ENCODE assay signal across 30 mouse cellular contexts in the genomic region with DNA sequence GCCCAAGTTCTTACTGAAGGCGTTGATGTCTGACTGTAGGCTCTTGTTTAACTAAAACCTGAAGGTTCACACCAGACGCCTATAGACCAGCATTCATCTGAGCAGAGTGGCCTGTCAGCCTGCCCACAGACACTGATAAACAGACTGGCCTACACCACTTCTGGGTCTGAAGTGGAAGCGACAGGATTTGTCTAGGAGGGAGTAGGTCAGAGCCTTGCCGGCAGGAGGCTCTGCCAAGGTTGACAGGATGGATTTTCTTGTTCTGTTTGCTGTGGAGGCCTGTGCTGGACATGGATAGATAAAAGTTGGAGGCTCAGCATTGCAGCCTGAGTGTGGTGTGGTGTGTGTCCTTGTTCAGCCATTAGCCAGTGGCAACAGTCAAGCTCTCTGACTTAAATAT. TPM values are rescaled to one million over a fixed set of nuclear protein-coding genes. Genes with fewer than 3 reads are reported as not detected.
DNase-seq lines count a peak whose midpoint lies in the region; ATAC-seq lines count a peak whose summit lies in the region.
"Had no signal": no experiment of that assay in that cellular context is flagged by ENCODE, and none has a peak within 500 bp of the region (broad histone marks: within the 10 kb centered on the region; RNA-seq: fewer than 3 reads in every experiment).

No protein-coding gene starts in this region.

- DNase-seq in heart, postnatal 25 days (ENCODE audit: low spot score): no peak
- no peak for DNase-seq in midbrain, embryonic 10.5 days (ENCODE audit: low spot score)
- DNase-seq in midbrain, embryonic 14.5 days: no peak
- peak; percentile 23 for DNase-seq in limb, embryonic 10.5 days (ENCODE audit: low spot score)
- DNase-seq: adrenal gland, adult 2 months; B cell, adult 2 months; cerebellum, adult 8-10 months; cerebellum, postnatal 25 days; gastrocnemius, postnatal 10 days; kidney, adult 11 months; kidney, postnatal 14 days; layer of hippocampus, adult 9-11 months; liver, embryonic 13.5 days; lung, adult 2 months; lung, postnatal 36 days; right cerebral cortex, postnatal 25 days; thymus, postnatal 14 days had no signal

- 14% methylated on average over 4 of the region's 4 CpGs for WGBS in heart, embryonic 13.5 days
- 83% methylated on average over 4 of the region's 4 CpGs for WGBS in midbrain, embryonic 10.5 days
- WGBS in midbrain, embryonic 14.5 days: 80% methylated on average over 4 of the region's 4 CpGs
- 28% methylated on average over 4 of the region's 4 CpGs for WGBS in heart, embryonic 16.5 days
- WGBS in limb, embryonic 10.5 days: 76% methylated on average over 4 of the region's 4 CpGs
- 81% methylated on average over 4 of the region's 4 CpGs for WGBS in midbrain, embryonic 16.5 days

- no peaks in the 10 kb centered on the region for H3K36me3 ChIP-seq in heart, embryonic 13.5 days
- H3K36me3 ChIP-seq in midbrain, embryonic 10.5 days: no peaks in the 10 kb centered on the region
- H3K36me3 ChIP-seq in midbrain, embryonic 14.5 days (ENCODE audit: control insufficient read depth, insufficient read depth, low read length): no peaks in the 10 kb centered on the region
- no peaks in the 10 kb centered on the region for H3K36me3 ChIP-seq in heart, embryonic 16.5 days (ENCODE audit: control insufficient read depth, insufficient read depth)
- H3K36me3 ChIP-seq in limb, embryonic 10.5 days: no peaks in the 10 kb centered on the region
- H3K36me3 ChIP-seq in midbrain, embryonic 16.5 days (ENCODE audit: control insufficient read depth, insufficient read depth, low read length): no peaks in the 10 kb centered on the region
- H3K36me3 ChIP-seq: hindbrain, embryonic 10.5 days; hindbrain, embryonic 15.5 days; limb, embryonic 12.5 days; liver, embryonic 13.5 days; midbrain, embryonic 12.5 days; stomach, embryonic 15.5 days had no signal

- no peak overlapping the region for H3K4me2 ChIP-seq in heart, embryonic 13.5 days
- H3K4me2 ChIP-seq in midbrain, embryonic 14.5 days (ENCODE audit: low read length): no peak overlapping the region
- H3K4me2 ChIP-seq in heart, embryonic 16.5 days (ENCODE audit: low read depth, low read length): no peak overlapping the region
- no peak overlapping the region for H3K4me2 ChIP-seq in midbrain, embryonic 16.5 days (ENCODE audit: low read length)
- H3K4me2 ChIP-seq: forebrain, embryonic 13.5 days; hindbrain, embryonic 15.5 days; limb, embryonic 12.5 days; liver, embryonic 13.5 days; midbrain, embryonic 12.5 days; stomach, embryonic 15.5 days had no signal

- H3K9me3 ChIP-seq in heart, embryonic 13.5 days: peaks cover 19% of the 10 kb centered on the region; the same call in 1 of the 2 replicates
- no peaks in the 10 kb centered on the region; the same call in 1 of the 2 replicates for H3K9me3 ChIP-seq in midbrain, embryonic 10.5 days (replicated peaks)
- H3K9me3 ChIP-seq in midbrain, embryonic 14.5 days (ENCODE audit: control insufficient read depth, low read length): no peaks in the 10 kb centered on the region
- H3K9me3 ChIP-seq in heart, embryonic 16.5 days (replicated peaks; ENCODE audit: control insufficient read depth, low read length): peaks cover 4% of the 10 kb centered on the region
- H3K9me3 ChIP-seq in limb, embryonic 10.5 days (replicated peaks): no peaks in the 10 kb centered on the region
- peaks cover 12% of the 10 kb centered on the region; the same call in 1 of the 2 replicates for H3K9me3 ChIP-seq in midbrain, embryonic 16.5 days (replicated peaks; ENCODE audit: control insufficient read depth, low read length, poor library complexity, severe bottlenecking)
- H3K9me3 ChIP-seq: forebrain, embryonic 13.5 days; hindbrain, embryonic 10.5 days; liver, embryonic 13.5 days; stomach, embryonic 15.5 days had no signal

- H3K4me1 ChIP-seq in heart, embryonic 13.5 days: peaks cover 38% of the 10 kb centered on the region
- peaks cover 17% of the 10 kb centered on the region for H3K4me1 ChIP-seq in midbrain, embryonic 10.5 days
- H3K4me1 ChIP-seq in midbrain, embryonic 14.5 days (ENCODE audit: control insufficient read depth, insufficient read depth, low read length): peaks cover 7% of the 10 kb centered on the region; the same call in 1 of the 2 replicates
- peaks cover 16% of the 10 kb centered on the region for H3K4me1 ChIP-seq in heart, embryonic 16.5 days (ENCODE audit: control insufficient read depth, insufficient read depth, low read length)
- H3K4me1 ChIP-seq in limb, embryonic 10.5 days: peaks cover 28% of the 10 kb centered on the region
- no peaks in the 10 kb centered on the region for H3K4me1 ChIP-seq in midbrain, embryonic 16.5 days (ENCODE audit: control insufficient read depth, insufficient read depth, low read length)

- no peaks in the 10 kb centered on the region for H3K27me3 ChIP-seq in heart, embryonic 13.5 days (replicated peaks)
- H3K27me3 ChIP-seq in midbrain, embryonic 10.5 days (ENCODE audit: low read depth, poor library complexity, severe bottlenecking): no peaks in the 10 kb centered on the region
- no peaks in the 10 kb centered on the region for H3K27me3 ChIP-seq in midbrain, embryonic 14.5 days (ENCODE audit: control insufficient read depth, insufficient read depth, low read length)
- H3K27me3 ChIP-seq in heart, embryonic 16.5 days (ENCODE audit: control insufficient read depth, insufficient read depth, low read length): no peaks in the 10 kb centered on the region
- H3K27me3 ChIP-seq in limb, embryonic 10.5 days (ENCODE audit: low read depth, poor library complexity, severe bottlenecking): no peaks in the 10 kb centered on the region
- H3K27me3 ChIP-seq in midbrain, embryonic 16.5 days (ENCODE audit: control insufficient read depth, insufficient read depth, low read depth, low read length): no peaks in the 10 kb centered on the region
- H3K27me3 ChIP-seq: CH12.LX; forebrain, embryonic 13.5 days; hindbrain, embryonic 15.5 days; limb, embryonic 12.5 days; liver, embryonic 13.5 days; midbrain, embryonic 12.5 days; stomach, embryonic 15.5 days had no signal

- H3K27ac ChIP-seq in heart, embryonic 13.5 days (replicated peaks): peak overlapping the region; percentile 72
- peak overlapping the region; percentile 23; the same call in 1 of the 2 replicates for H3K27ac ChIP-seq in midbrain, embryonic 10.5 days (replicated peaks)
- H3K27ac ChIP-seq in midbrain, embryonic 14.5 days (replicated peaks; ENCODE audit: low read depth, low read length): no peak overlapping the region
- H3K27ac ChIP-seq in heart, embryonic 16.5 days (ENCODE audit: low read length): peak overlapping the region; percentile 47
- H3K27ac ChIP-seq in limb, embryonic 10.5 days: no peak overlapping the region
- H3K27ac ChIP-seq in midbrain, embryonic 16.5 days (ENCODE audit: low read length): no peak overlapping the region
- H3K27ac ChIP-seq: forebrain, embryonic 13.5 days; hindbrain, embryonic 10.5 days; hindbrain, embryonic 15.5 days; limb, embryonic 12.5 days; liver, embryonic 13.5 days; midbrain, embryonic 12.5 days; stomach, embryonic 15.5 days had no signal

- no peak overlapping the region for H3K9ac ChIP-seq in heart, embryonic 13.5 days
- H3K9ac ChIP-seq in midbrain, embryonic 14.5 days (replicated peaks; ENCODE audit: low read length): no peak overlapping the region
- no peak overlapping the region for H3K9ac ChIP-seq in heart, embryonic 16.5 days (ENCODE audit: low read length)
- no peak overlapping the region for H3K9ac ChIP-seq in midbrain, embryonic 16.5 days (ENCODE audit: low read depth, low read length)
- H3K9ac ChIP-seq: forebrain, embryonic 13.5 days; hindbrain, embryonic 15.5 days; limb, embryonic 12.5 days; liver, embryonic 13.5 days; midbrain, embryonic 12.5 days; stomach, embryonic 15.5 days had no signal

- intact Hi-C loops in heart, postnatal 25 days (cut with DNase I): no loop called here

- no peak overlapping the region for H3K4me3 ChIP-seq in heart, embryonic 13.5 days
- no peak overlapping the region for H3K4me3 ChIP-seq in midbrain, embryonic 10.5 days
- H3K4me3 ChIP-seq in midbrain, embryonic 14.5 days (replicated peaks; ENCODE audit: low read depth, low read length): no peak overlapping the region
- H3K4me3 ChIP-seq in heart, embryonic 16.5 days (ENCODE audit: low read length): no peak overlapping the region
- H3K4me3 ChIP-seq in limb, embryonic 10.5 days: no peak overlapping the region
- H3K4me3 ChIP-seq in midbrain, embryonic 16.5 days (ENCODE audit: low read depth, low read length): no peak overlapping the region
- H3K4me3 ChIP-seq: forebrain, embryonic 13.5 days; hindbrain, embryonic 10.5 days; hindbrain, embryonic 15.5 days; limb, embryonic 12.5 days; liver, embryonic 13.5 days; midbrain, embryonic 12.5 days; stomach, embryonic 15.5 days had no signal

- ATAC-seq in heart, embryonic 13.5 days (ENCODE audit: extremely low read depth, insufficient number of reproducible peaks, low FRiP score, low TSS enrichment): no peak
- no peak for ATAC-seq in midbrain, embryonic 14.5 days (ENCODE audit: low FRiP score, low TSS enrichment)
- no peak for ATAC-seq in heart, embryonic 16.5 days (replicated peaks; ENCODE audit: extremely low read depth, insufficient read depth, low FRiP score)
- ATAC-seq in midbrain, embryonic 16.5 days: no peak
- ATAC-seq: activated CD4-positive, CD25-positive, alpha-beta regulatory T cell, adult 4 months; forebrain, embryonic 13.5 days; inflammation-experienced regulatory T-cells, adult 6 months had no signal

RNA-seq across cellular contexts. Expression of gene Mgmt, which starts 3.6 kb away (rescaled TPM):
- polyA plus RNA-seq in heart, embryonic 13.5 days (2015; fragmentation: Nextera tagmentation; extraction: Ambion mirVana): 3.9 and 5.3 TPM in 2 replicates
- total RNA-seq in heart, postnatal 25 days (2021): 1 to 10 TPM; 3.1 to 3.2 TPM
- polyA plus RNA-seq in midbrain, embryonic 10.5 days (2016; fragmentation: Nextera tagmentation; extraction: Ambion mirVana): 3.2 and 4.9 TPM in 2 replicates
- polyA plus RNA-seq in midbrain, embryonic 14.5 days (2014; fragmentation: Nextera tagmentation; extraction: Ambion mirVana): 0.77 and 1.5 TPM in 2 replicates
- 7.7 TPM in 2 replicates for polyA plus RNA-seq in heart, embryonic 16.5 days (2015; fragmentation: Nextera tagmentation; extraction: Ambion mirVana)
- polyA plus RNA-seq in limb, embryonic 10.5 days (2016; fragmentation: Nextera tagmentation; extraction: Ambion mirVana): 4.2 and 4.5 TPM in 2 replicates
- 0.85 and 0.98 TPM in 2 replicates for polyA plus RNA-seq in midbrain, embryonic 16.5 days (2015; fragmentation: Nextera tagmentation; extraction: Ambion mirVana)
- total RNA-seq: monocyte, adult 5-6 weeks had no signal

Comparison
In these comparisons a context has a peak if more than half of its experiments do, and no peak if none do; other contexts are left out.
1. H3K27ac ChIP-seq: peak in heart, embryonic 13.5 days (single experiment), midbrain, embryonic 10.5 days (single experiment) and heart, embryonic 16.5 days (single experiment); none in midbrain, embryonic 14.5 days (single experiment), limb, embryonic 10.5 days (single experiment) and midbrain, embryonic 16.5 days (single experiment).